Mouse (Mus musculus) myocyte (in vitro differentiated cells): ENCODE measurements around the gene Pde3b. TPM values are rescaled to one million over a fixed set of nuclear protein-coding genes. Genes with fewer than 3 reads are reported as not detected.

ENCODE experiments used
- H3K27me3 ChIP-seq: one replicate; pipeline ENCODE4 v1.6.1; 2011; ENCODE audit not compliant: control insufficient read depth, insufficient read depth, insufficient read length
- H3K36me3 ChIP-seq: one replicate; pipeline ENCODE4 v1.6.1; 2011; ENCODE audit not compliant: control insufficient read depth, insufficient read depth
- H3K4me2 ChIP-seq: one replicate; pipeline ENCODE4 v1.6.1; 2011; ENCODE audit warnings: low read depth, control low read depth
- H3K4me3 ChIP-seq: one replicate; pipeline ENCODE4 v1.5.1; 2011; ENCODE audit warnings: mild to moderate bottlenecking, control low read depth, moderate library complexity
- H3K79me2 ChIP-seq: one replicate; pipeline ENCODE4 v1.6.1; 2011; ENCODE audit not compliant: control insufficient read depth, insufficient read depth
- H3ac ChIP-seq: one replicate; pipeline ENCODE4 v1.6.1; 2011; ENCODE audit not compliant: control insufficient read depth, insufficient read length
- CEBPB ChIP-seq: IDR thresholded peaks from 2 replicates; pipeline ENCODE4 v1.6.1; 2011; ENCODE audit warnings: mild to moderate bottlenecking, moderate library complexity; ENCODE audit not compliant: poor library complexity, insufficient read depth, severe bottlenecking
- E2F4 ChIP-seq: IDR thresholded peaks from one replicate; pipeline ENCODE4 v1.6.1; 2011; ENCODE audit warnings: mild to moderate bottlenecking, control low read depth, moderate library complexity; ENCODE audit not compliant: insufficient read depth
- MAX ChIP-seq: IDR thresholded peaks from one replicate; pipeline ENCODE4 v1.6.1; 2011; ENCODE audit warnings: low read depth, mild to moderate bottlenecking, control low read depth
- MYOD1 ChIP-seq, 3 experiments: IDR thresholded peaks; one replicate each; pipeline ENCODE4 v1.6.1; 2011; ENCODE audit warnings: control low read depth in 2 of 3, low read depth in 2 of 3, mild to moderate bottlenecking in 2 of 3, moderate library complexity in 1 of 3; ENCODE audit not compliant: insufficient read length in 2 of 3, control insufficient read depth in 1 of 3
- MYOG ChIP-seq, 3 experiments: IDR thresholded peaks; one replicate each; pipeline ENCODE4 v1.6.1; 2011; ENCODE audit warnings: control low read depth in 2 of 3, low read depth in 2 of 3, mild to moderate bottlenecking in 2 of 3; ENCODE audit not compliant: insufficient read length in 2 of 3, control insufficient read depth in 1 of 3, insufficient read depth in 1 of 3
- POLR2A ChIP-seq: IDR thresholded peaks from one replicate; pipeline ENCODE4 v1.6.1; 2011; ENCODE audit warnings: low read depth, mild to moderate bottlenecking, control low read depth, moderate library complexity; ENCODE audit not compliant: insufficient read length
- POLR2AphosphoS2 ChIP-seq: IDR thresholded peaks from one replicate; pipeline ENCODE4 v1.6.1; 2011; ENCODE audit warnings: low read depth, control low read depth; ENCODE audit not compliant: insufficient read length
- REST ChIP-seq: IDR thresholded peaks from one replicate; pipeline ENCODE4 v1.6.1; 2011; ENCODE audit warnings: mild to moderate bottlenecking, control low read depth, moderate library complexity; ENCODE audit not compliant: insufficient read depth, insufficient read length
- SRF ChIP-seq: IDR thresholded peaks from one replicate; pipeline ENCODE4 v1.6.1; 2011; ENCODE audit warnings: low read depth; ENCODE audit not compliant: control insufficient read depth, insufficient read length
- TCF12 ChIP-seq: IDR thresholded peaks from one replicate; pipeline ENCODE4 v1.6.1; 2011; ENCODE audit warnings: mild to moderate bottlenecking, control low read depth; ENCODE audit not compliant: poor library complexity, insufficient read depth, severe bottlenecking
- TCF3 ChIP-seq: IDR thresholded peaks from one replicate; pipeline ENCODE4 v1.6.1; 2011; ENCODE audit warnings: low read depth, control low read depth; ENCODE audit not compliant: insufficient read length
- USF1 ChIP-seq: IDR thresholded peaks from one replicate; pipeline ENCODE4 v1.6.1; 2011; ENCODE audit warnings: low read depth, mild to moderate bottlenecking, control low read depth, moderate library complexity
- polyA plus RNA-seq: library from polyadenylated mRNA; unstranded; fragments of >200 nt; fragmentation: generic; extraction: Trizol; gene quantifications from one replicate; pipeline ENCODE4 v1.2.1, GENCODE M21; 2012; ENCODE audit warnings: missing spikeins

Gene Pde3b
- polyA plus RNA-seq, 1 experiment = 3.3 TPM

DNA sequence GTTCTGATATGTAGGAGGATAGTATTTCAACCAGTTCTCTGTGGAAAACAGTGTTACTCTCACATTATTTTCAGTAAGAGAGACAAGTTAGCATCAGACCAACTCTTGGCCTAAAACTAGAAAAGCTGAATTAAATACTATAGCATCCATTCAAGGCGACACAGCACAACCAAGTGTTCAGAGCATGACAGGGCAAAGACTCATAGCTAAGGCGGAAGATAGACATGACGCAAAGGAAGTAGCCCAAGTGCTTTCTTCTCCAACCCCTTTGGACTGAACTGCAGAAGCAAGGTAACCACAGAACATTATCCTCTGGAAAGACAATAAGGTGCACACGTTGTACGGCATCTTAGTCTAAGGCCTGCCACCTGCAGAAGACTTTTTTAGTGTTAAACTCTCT, 79.0 kb downstream of the Pde3b start:
- TF ChIP-seq E2F4 (no peak), USF1 (no peak), MYOD1 (IDR thresholded peaks at IDR 0.05; ENCODE audit: control insufficient read depth in 1 of 3, insufficient read length in 2 of 3, low read depth in 2 of 3) (no peak)
- Histone ChIP-seq H3K27me3 (no peaks in the 10 kb centered on the region), H3ac (no peak overlapping the region), H3K79me2 (no peaks in the 10 kb centered on the region), H3K4me3 (no peak overlapping the region), H3K36me3 (no peaks in the 10 kb centered on the region), H3K4me2 (no peak overlapping the region)

DNA sequence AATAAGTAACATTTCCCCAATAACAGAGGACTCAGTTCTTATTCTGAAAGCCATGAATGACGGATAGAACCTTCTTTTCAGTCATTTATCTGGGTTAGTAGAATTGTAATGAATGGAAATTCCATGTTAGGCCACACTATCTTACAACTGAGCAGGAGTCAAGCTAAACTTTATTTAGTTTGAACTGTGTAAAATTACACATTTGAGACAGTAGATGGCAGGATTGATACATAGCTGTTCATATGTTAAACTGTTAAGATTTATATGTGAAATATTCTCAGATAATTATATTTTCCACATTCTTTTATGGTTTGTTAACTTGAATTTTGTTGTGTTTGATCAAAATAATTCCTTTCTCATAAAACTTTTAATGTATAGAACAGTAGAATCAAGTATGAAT, 84.2 kb downstream of the Pde3b start:
- H3K36me3 ChIP-seq = no peaks in the 10 kb centered on the region
- H3K79me2 ChIP-seq = no peaks in the 10 kb centered on the region
- H3K4me2 ChIP-seq = no peak overlapping the region
- H3K4me3 ChIP-seq = no peak overlapping the region
- no peak overlapping the region for H3ac ChIP-seq
- no peak for TF ChIP-seq MYOG (IDR thresholded peaks at IDR 0.05; ENCODE audit: control insufficient read depth in 1 of 3, insufficient read depth in 1 of 3, insufficient read length in 2 of 3, low read depth in 2 of 3)
- H3K27me3 ChIP-seq = no peaks in the 10 kb centered on the region

GRCm38 (mm10) chr7:114508879-114509278, 93.8 kb downstream of the Pde3b start:
- Histone ChIP-seq H3ac (no peak overlapping the region), H3K4me3 (no peak overlapping the region), H3K79me2 (no peaks in the 10 kb centered on the region), H3K27me3 (no peaks in the 10 kb centered on the region), H3K36me3 (no peaks in the 10 kb centered on the region), H3K4me2 (no peak overlapping the region)
- no peak for TF ChIP-seq E2F4
- TF ChIP-seq MYOD1 (IDR thresholded peaks at IDR 0.05; ENCODE audit: control insufficient read depth in 1 of 3, insufficient read length in 2 of 3, low read depth in 2 of 3) = peak in 2 of 3 experiments; percentile 33 to 45

DNA sequence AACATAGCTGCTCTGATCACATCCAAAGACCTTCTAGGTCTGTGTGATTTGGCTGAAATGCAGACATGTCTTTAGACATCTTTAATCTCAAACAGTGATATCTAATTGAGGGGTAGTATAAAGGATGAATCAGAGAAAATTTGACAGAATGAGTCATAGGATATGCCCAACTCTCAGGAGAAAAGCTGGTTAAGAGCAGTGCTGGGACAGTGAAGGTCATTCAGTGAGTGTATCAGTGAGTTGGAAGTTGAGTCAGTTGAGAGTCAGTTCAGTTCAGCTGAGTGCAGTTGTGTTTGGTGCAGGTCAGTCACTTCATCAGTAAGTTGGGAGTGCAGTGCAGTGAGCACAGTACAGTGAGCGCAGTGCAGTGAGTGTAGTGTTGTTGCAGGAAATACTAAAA, 105.0 kb downstream of the Pde3b start:
- Histone ChIP-seq H3K79me2 (no peaks in the 10 kb centered on the region), H3K36me3 (peaks cover 6% of the 10 kb centered on the region), H3K27me3 (no peaks in the 10 kb centered on the region), H3K4me3 (no peak overlapping the region), H3K4me2 (no peak overlapping the region), H3ac (no peak overlapping the region)
- TF ChIP-seq POLR2AphosphoS2 = no peak
- no peak for TF ChIP-seq MYOD1 (IDR thresholded peaks at IDR 0.05; ENCODE audit: control insufficient read depth in 1 of 3, insufficient read length in 2 of 3, low read depth in 2 of 3)

- peaks cover 2% of the 10 kb centered on the region for H3K36me3 ChIP-seq
- no peaks in the 10 kb centered on the region for H3K79me2 ChIP-seq
- no peak for TF ChIP-seq E2F4
- no peak for TF ChIP-seq TCF3
- no peak for TF ChIP-seq SRF
- TF ChIP-seq CEBPB = no peak
- no peak for TF ChIP-seq POLR2AphosphoS2
- TF ChIP-seq REST = no peak
- TF ChIP-seq USF1 = no peak
- TF ChIP-seq POLR2A = no peak
- no peak for TF ChIP-seq TCF12
- no peak for TF ChIP-seq MYOG (IDR thresholded peaks at IDR 0.05; ENCODE audit: control insufficient read depth in 1 of 3, insufficient read depth in 1 of 3, insufficient read length in 2 of 3, low read depth in 2 of 3)
- TF ChIP-seq MAX = no peak
- TF ChIP-seq MYOD1 (IDR thresholded peaks at IDR 0.05; ENCODE audit: control insufficient read depth in 1 of 3, insufficient read length in 2 of 3, low read depth in 2 of 3) = no peak
- H3K4me2 ChIP-seq = no peak overlapping the region
- no peak overlapping the region for H3ac ChIP-seq
- H3K27me3 ChIP-seq = no peaks in the 10 kb centered on the region
- H3K4me3 ChIP-seq = no peak overlapping the region
Measured at GRCm38 (mm10) chr7:114526245-114526644, 111.2 kb downstream of the Pde3b start.

- no peak overlapping the region for H3ac ChIP-seq
- H3K79me2 ChIP-seq = no peaks in the 10 kb centered on the region
- no peak overlapping the region for H3K4me2 ChIP-seq
- no peak overlapping the region for H3K4me3 ChIP-seq
- TF ChIP-seq MAX (no peak), POLR2AphosphoS2 (no peak), USF1 (no peak), TCF3 (no peak)
- H3K27me3 ChIP-seq = no peaks in the 10 kb centered on the region
- peaks cover 3% of the 10 kb centered on the region for H3K36me3 ChIP-seq
Measured at GRCm38 (mm10) chr7:114536179-114536578, 121.1 kb downstream of the Pde3b start.
